Mouse (Mus musculus): ENCODE data around the gene Plcb4. TPM values are rescaled to one million over a fixed set of nuclear protein-coding genes. Genes with fewer than 3 reads are reported as not detected.

The Plcb4 gene
- polyA plus RNA-seq, 1 experiment from 2014 or later, result 18.6 TPM

DNA sequence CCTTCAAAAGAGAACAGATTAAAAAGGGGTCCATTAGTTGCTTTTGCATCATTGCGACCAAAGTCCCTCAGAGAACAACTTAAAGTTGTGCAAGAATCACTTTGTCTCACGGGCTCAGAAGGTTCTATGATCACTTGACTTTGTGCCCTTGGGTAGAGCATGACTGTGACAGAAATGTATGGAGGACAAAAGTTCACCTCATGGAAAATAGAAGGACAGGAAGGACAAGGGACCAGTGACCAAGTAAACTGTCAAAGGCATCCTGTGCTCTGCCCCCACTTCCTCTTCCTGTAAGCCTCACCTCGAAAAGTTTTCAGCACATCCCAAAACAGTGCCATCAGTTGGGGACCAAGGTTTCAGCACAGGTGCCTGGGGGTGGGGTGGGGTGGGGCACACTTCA, 7.9 kb upstream of the Plcb4 start:
- H3K9ac ChIP-seq (replicated peaks), result no peak overlapping the region
- no peak for ATAC-seq (replicated peaks)

GRCm38 (mm10) chr2:135652040-135652439, 6.8 kb upstream of the Plcb4 start:
- ATAC-seq (replicated peaks), result no peak

More for the DNA sequence above, 7.9 kb upstream of the Plcb4 start:
- Histone ChIP-seq H3K27ac (replicated peaks) (no peak overlapping the region), H3K36me3 (no peaks in the 10 kb centered on the region), H3K27me3 (no peaks in the 10 kb centered on the region), H3K4me2 (replicated peaks) (no peak overlapping the region), H3K4me3 (no peak overlapping the region), H3K4me1 (no peaks in the 10 kb centered on the region), H3K9me3 (no peaks in the 10 kb centered on the region)
- 89% methylated on average over 3 of the region's 3 CpGs for WGBS

DNA sequence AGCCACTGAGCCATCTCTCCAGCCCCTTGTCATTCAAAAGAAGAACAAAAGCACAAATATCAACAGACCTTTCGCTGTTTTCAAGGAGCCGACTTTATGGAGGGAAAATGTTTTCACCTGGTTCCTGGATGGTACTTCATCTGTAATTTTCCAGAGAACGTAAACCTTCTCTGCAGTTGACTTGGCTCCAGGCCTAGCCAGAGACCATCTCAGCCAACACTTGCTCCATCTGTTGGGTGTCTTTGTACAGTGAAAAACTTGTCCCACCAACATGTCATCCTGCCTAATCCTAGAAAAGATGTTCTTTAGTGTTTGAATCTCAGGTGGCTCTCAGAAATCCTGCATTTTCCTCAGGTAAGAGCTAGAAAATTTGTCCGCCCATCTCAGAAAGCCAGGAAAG, 6.4 kb upstream of the Plcb4 start:
- ATAC-seq (replicated peaks), result no peak
- Histone ChIP-seq H3K36me3 (no peaks in the 10 kb centered on the region), H3K9ac (replicated peaks) (no peak overlapping the region), H3K4me2 (replicated peaks) (no peak overlapping the region), H3K4me3 (no peak overlapping the region), H3K4me1 (no peaks in the 10 kb centered on the region), H3K27ac (replicated peaks) (no peak overlapping the region), H3K27me3 (no peaks in the 10 kb centered on the region), H3K9me3 (no peaks in the 10 kb centered on the region)
- 85% methylated on average over 4 of the region's 4 CpGs for WGBS

More at GRCm38 (mm10) chr2:135652040-135652439, 6.8 kb upstream of the Plcb4 start:
- Histone ChIP-seq H3K36me3 (no peaks in the 10 kb centered on the region), H3K4me1 (no peaks in the 10 kb centered on the region), H3K4me3 (no peak overlapping the region), H3K4me2 (replicated peaks) (no peak overlapping the region), H3K27ac (replicated peaks) (no peak overlapping the region), H3K9me3 (no peaks in the 10 kb centered on the region), H3K9ac (replicated peaks) (no peak overlapping the region), H3K27me3 (no peaks in the 10 kb centered on the region)
- WGBS, result 91% methylated on average over 6 of the region's 6 CpGs

DNA sequence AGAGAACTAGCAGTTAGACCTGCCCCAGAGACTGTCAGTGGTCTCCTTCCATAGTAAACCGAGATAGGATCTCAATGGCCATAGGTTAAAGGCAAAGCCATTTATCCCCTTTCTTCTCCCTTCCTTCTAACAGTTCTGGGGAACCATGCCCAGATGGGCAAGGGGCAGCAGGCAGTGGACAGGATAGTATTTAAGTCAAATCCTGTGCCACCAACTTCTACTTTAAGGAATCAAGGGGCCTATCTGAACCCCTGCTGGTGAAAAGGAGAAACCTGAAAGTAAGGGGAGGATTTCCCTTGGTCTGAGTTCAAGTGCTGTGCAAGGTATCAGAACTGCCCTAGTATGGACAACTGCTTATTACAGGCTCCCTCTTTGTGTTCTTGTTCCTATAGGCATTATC, 2.9 kb upstream of the Plcb4 start:
- Histone ChIP-seq H3K9me3 (no peaks in the 10 kb centered on the region), H3K27me3 (no peaks in the 10 kb centered on the region), H3K4me3 (no peak overlapping the region), H3K9ac (replicated peaks) (no peak overlapping the region), H3K4me2 (replicated peaks) (no peak overlapping the region), H3K4me1 (peaks cover 5% of the 10 kb centered on the region), H3K27ac (replicated peaks) (no peak overlapping the region), H3K36me3 (no peaks in the 10 kb centered on the region)
- WGBS, result 83% methylated on average over 1 of the region's 1 CpGs
- no peak for ATAC-seq (replicated peaks)

DNA sequence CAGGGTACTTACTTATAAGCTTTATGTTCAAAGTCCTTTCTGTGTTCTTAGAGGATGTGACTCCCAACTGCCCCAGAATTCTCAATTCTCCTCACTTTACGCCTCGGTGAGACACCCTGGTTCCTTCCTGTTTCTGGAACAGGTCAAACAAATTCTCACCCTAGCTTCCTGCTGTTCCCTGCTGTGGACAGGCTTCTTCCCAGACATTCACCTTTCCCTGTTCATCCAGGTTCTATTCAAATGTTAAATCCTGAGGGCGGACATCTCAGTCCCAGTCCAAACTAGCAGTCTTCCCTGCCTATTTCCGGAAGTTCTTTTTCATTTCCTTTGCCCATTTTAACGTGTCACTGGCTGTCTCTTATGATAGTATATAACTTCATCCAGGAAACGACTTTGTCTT, 2.2 kb upstream of the Plcb4 start:
- Histone ChIP-seq H3K27ac (replicated peaks) (no peak overlapping the region), H3K36me3 (no peaks in the 10 kb centered on the region), H3K4me1 (peaks cover 10% of the 10 kb centered on the region), H3K9me3 (no peaks in the 10 kb centered on the region), H3K4me2 (replicated peaks) (no peak overlapping the region), H3K9ac (replicated peaks) (no peak overlapping the region), H3K4me3 (no peak overlapping the region), H3K27me3 (no peaks in the 10 kb centered on the region)
- no peak for ATAC-seq (replicated peaks)
- 79% methylated on average over 6 of the region's 6 CpGs for WGBS

DNA sequence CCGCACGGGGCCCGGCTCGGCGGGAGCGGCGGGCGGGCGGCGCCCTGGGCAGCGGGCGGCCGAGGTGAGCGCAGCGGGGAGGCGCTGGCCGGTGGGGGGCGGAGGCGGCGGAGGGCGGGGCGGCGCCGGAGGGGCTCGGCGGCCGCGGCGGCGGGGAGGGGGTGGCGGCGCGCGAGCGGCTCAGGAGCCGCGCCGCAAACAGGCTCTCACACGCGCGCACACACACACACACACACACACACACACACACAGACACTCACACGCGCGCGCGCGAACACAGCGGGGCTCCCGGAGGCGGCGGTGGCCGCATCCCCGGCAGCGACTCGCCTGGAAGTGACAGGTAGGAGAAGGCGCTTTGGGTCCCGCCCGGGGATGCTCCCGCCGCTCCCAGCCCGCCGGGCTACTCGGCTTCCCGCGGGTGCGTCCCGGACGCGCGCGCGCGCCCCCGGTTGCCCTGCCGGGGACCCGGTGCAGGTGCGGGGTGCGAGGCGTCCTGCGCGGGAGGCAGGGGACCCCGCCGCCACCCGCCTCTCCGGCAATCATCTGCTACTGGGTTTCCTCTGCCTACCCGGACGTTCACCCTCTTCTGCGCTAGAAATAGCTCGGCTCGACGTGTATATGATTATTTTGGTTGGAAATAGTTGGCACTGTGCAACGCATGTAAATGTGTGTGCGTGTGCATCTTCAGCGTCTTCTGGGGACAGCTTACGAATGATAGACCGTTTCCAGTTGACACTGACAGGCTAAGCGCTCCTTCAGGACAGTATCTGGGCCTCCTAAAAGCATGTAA, 775 bp downstream of the Plcb4 start:
- under 1% methylated on average over 58 of the region's 97 CpGs for WGBS

DNA sequence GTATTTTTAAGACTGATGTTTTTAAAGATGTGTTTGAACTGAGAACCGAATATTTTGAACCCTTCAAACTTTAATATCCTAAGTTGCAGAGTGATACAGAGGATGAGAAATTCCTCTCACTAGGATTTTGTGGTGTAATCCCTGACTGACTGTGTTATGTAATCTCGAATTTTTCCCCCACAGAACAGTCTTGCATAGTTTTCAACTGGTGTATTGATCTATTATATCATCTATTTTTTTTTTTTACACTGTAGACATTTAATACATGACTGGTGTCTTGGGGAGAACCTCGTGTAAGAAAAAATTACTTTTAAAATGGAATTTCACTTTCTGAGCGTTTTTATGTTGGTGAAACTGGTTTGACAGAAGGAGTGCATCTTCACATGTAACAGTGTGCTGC, 2.0 kb downstream of the Plcb4 start:
- H3K27me3 ChIP-seq, result no peaks in the 10 kb centered on the region
- H3K4me1 ChIP-seq, result peaks cover 14% of the 10 kb centered on the region
- H3K4me3 ChIP-seq, result no peak overlapping the region
- no peak overlapping the region for H3K9ac ChIP-seq (replicated peaks)
- ATAC-seq (replicated peaks), result no peak
- WGBS, result 55% methylated on average over 4 of the region's 4 CpGs
- no peak overlapping the region for H3K27ac ChIP-seq (replicated peaks)
- H3K36me3 ChIP-seq, result no peaks in the 10 kb centered on the region
- H3K4me2 ChIP-seq (replicated peaks), result 0 out of 2 replicates have a peak overlapping the region, but pooled peaks have one; percentile 2
- H3K9me3 ChIP-seq, result no peaks in the 10 kb centered on the region

More for the DNA sequence above, 775 bp downstream of the Plcb4 start:
- H3K9ac ChIP-seq (replicated peaks), result peak overlapping the region; percentile 94
- H3K4me1 ChIP-seq, result peaks cover 14% of the 10 kb centered on the region
- H3K4me2 ChIP-seq (replicated peaks), result peak overlapping the region; percentile 81
- H3K27me3 ChIP-seq, result no peaks in the 10 kb centered on the region
- peak overlapping the region; percentile 97 for H3K27ac ChIP-seq (replicated peaks)
- H3K36me3 ChIP-seq, result no peaks in the 10 kb centered on the region
- H3K9me3 ChIP-seq, result no peaks in the 10 kb centered on the region
- peak overlapping the region; percentile 96 for H3K4me3 ChIP-seq
- peak; percentile 54 for ATAC-seq (replicated peaks)

DNA sequence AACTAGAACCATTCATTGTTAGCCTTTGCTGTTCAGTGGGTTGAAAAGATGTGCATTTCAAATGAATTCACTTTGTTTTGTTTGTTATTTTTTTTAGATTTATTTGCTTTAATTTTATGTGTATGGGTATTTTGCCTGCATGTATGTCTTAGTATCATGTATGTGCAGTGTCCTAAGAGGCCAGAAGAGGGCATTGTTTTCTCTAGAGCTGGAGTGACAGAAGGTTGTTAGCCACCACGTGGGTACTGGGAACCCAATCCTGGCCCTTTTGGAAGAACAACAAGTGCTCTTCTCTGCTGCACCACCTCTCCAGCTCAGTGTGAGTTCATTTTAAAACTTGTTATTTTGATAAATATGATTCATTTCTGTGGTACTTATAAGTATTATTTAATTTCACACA, 5.0 kb downstream of the Plcb4 start:
- H3K4me2 ChIP-seq (replicated peaks), result no peak overlapping the region
- no peak for ATAC-seq (replicated peaks)
- no peak overlapping the region for H3K9ac ChIP-seq (replicated peaks)
- WGBS, result 92% methylated on average over 1 of the region's 1 CpGs
- H3K36me3 ChIP-seq, result no peaks in the 10 kb centered on the region
- H3K4me1 ChIP-seq, result peaks cover 14% of the 10 kb centered on the region
- no peak overlapping the region for H3K27ac ChIP-seq (replicated peaks)
- no peaks in the 10 kb centered on the region for H3K27me3 ChIP-seq
- H3K4me3 ChIP-seq, result no peak overlapping the region
- no peaks in the 10 kb centered on the region for H3K9me3 ChIP-seq

GRCm38 (mm10) chr2:135667496-135667895, 8.7 kb downstream of the Plcb4 start:
- Histone ChIP-seq H3K4me3 (no peak overlapping the region), H3K9me3 (no peaks in the 10 kb centered on the region), H3K4me2 (replicated peaks) (no peak overlapping the region), H3K4me1 (no peaks in the 10 kb centered on the region), H3K27me3 (no peaks in the 10 kb centered on the region), H3K27ac (replicated peaks) (no peak overlapping the region), H3K9ac (replicated peaks) (no peak overlapping the region), H3K36me3 (no peaks in the 10 kb centered on the region)
- WGBS, result 92% methylated on average over 2 of the region's 2 CpGs
- ATAC-seq (replicated peaks), result no peak

- no peak overlapping the region for H3K27ac ChIP-seq (replicated peaks)
- WGBS, result 82% methylated on average over 10 of the region's 10 CpGs
- no peaks in the 10 kb centered on the region for H3K9me3 ChIP-seq
- no peak for ATAC-seq (replicated peaks)
- no peaks in the 10 kb centered on the region for H3K36me3 ChIP-seq
- H3K9ac ChIP-seq (replicated peaks), result no peak overlapping the region
- H3K4me3 ChIP-seq, result no peak overlapping the region
- peaks cover 4% of the 10 kb centered on the region; the same call in 1 of the 2 replicates for H3K4me1 ChIP-seq
- H3K27me3 ChIP-seq, result no peaks in the 10 kb centered on the region
- no peak overlapping the region for H3K4me2 ChIP-seq (replicated peaks)
These were observed 13.8 kb downstream of the Plcb4 start for GRCm38 (mm10) chr2:135672459-135673104.

DNA sequence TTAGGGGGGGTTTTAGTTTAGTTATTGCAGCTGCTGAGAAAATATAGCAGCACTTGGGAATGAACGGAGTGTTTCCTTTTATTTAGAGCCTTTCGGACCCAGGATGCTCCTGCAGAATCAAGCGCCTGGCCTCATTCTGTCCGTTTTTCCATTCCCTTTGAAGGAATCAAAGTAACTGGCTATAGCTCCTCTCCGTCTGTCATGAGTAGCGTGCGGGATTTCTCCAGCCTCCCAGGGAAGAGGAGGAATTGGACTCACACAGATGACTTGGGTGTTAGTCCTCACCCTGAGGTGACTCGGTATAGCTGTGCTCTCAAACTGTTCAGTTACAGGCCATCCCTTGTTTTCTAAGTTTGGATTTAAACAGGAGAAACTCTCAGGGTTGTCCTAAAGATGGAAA, 14.8 kb downstream of the Plcb4 start:
- Histone ChIP-seq H3K27me3 (no peaks in the 10 kb centered on the region), H3K4me2 (replicated peaks) (no peak overlapping the region), H3K9me3 (no peaks in the 10 kb centered on the region), H3K4me3 (no peak overlapping the region), H3K36me3 (no peaks in the 10 kb centered on the region), H3K9ac (replicated peaks) (no peak overlapping the region), H3K27ac (replicated peaks) (no peak overlapping the region), H3K4me1 (peaks cover 4% of the 10 kb centered on the region; the same call in 1 of the 2 replicates)
- WGBS, result 78% methylated on average over 8 of the region's 8 CpGs
- no peak for ATAC-seq (replicated peaks)

DNA sequence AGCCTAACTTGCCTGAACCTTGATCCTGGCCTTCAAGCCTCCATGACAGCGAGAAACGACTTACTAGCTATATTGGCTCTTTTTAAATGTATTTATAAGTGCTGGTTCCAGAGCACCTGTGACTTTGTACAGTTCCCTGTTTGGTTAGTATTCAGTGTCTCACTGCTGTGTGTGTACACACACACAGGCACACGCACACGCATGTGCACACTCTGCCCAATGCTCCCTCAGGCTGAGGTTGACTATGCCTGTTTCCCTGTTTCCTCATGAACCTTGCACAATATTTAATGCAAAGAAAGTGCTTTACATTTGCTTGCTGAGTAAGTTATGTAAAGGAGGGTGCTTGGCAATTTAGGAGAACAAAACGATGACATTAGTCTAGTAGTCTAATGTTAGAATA, 16.5 kb downstream of the Plcb4 start:
- WGBS, result 90% methylated on average over 5 of the region's 5 CpGs
- no peak overlapping the region for H3K9ac ChIP-seq (replicated peaks)
- H3K4me1 ChIP-seq, result peaks cover 4% of the 10 kb centered on the region; the same call in 1 of the 2 replicates
- no peaks in the 10 kb centered on the region for H3K9me3 ChIP-seq
- ATAC-seq (replicated peaks), result no peak
- H3K4me2 ChIP-seq (replicated peaks), result no peak overlapping the region
- H3K27me3 ChIP-seq, result no peaks in the 10 kb centered on the region
- no peak overlapping the region for H3K27ac ChIP-seq (replicated peaks)
- H3K4me3 ChIP-seq, result no peak overlapping the region
- no peaks in the 10 kb centered on the region for H3K36me3 ChIP-seq
